ENCODE assay signal across 11 mouse cellular contexts in genomic region chr14:26671870-26672615, GRCm38 (mm10). TPM values are rescaled to one million over a fixed set of nuclear protein-coding genes. Genes with fewer than 3 reads are reported as not detected.
DNase-seq lines count a peak whose midpoint lies in the region; ATAC-seq lines count a peak whose summit lies in the region.
"Not testable (repeated sequence)": the region's sequence is repeated elsewhere in the genome, so short reads cannot be mapped to it uniquely, and the experiment has no call there.
"Had no signal": no experiment of that assay in that cellular context is flagged by ENCODE, and none has a peak within 500 bp of the region (broad histone marks: within the 10 kb centered on the region; RNA-seq: fewer than 3 reads in every experiment).

No protein-coding gene starts in this region.

- WGBS in liver, embryonic 11.5 days = 55% methylated on average over 17 of the region's 17 CpGs
- 26% methylated on average over 17 of the region's 17 CpGs for WGBS in liver, embryonic 15.5 days (ENCODE audit: insufficient replicate concordance)

- not testable (repeated sequence) for ATAC-seq in liver, embryonic 11.5 days (replicated peaks; ENCODE audit: low FRiP score); liver, embryonic 15.5 days (ENCODE audit: insufficient read depth)

- H3K4me1 ChIP-seq in liver, embryonic 11.5 days (replicated peaks; ENCODE audit: control insufficient read depth, insufficient read depth, low read length) = not testable (repeated sequence)
- peaks cover 53% of the 10 kb centered on the region for H3K4me1 ChIP-seq in liver, embryonic 15.5 days (replicated peaks)
- peaks cover 46% of the 10 kb centered on the region for H3K4me1 ChIP-seq in megakaryocyte, embryonic 14.5 days

- not testable (repeated sequence) for H3K27ac ChIP-seq in liver, embryonic 11.5 days (ENCODE audit: low read depth, low read length); liver, embryonic 15.5 days (replicated peaks)

- not testable (repeated sequence) for H3K36me3 ChIP-seq in liver, embryonic 11.5 days (ENCODE audit: control insufficient read depth, insufficient read depth, low read length); liver, embryonic 15.5 days (replicated peaks); megakaryocyte, embryonic 14.5 days (replicated peaks; ENCODE audit: low read length)

- H3K9me3 ChIP-seq in liver, embryonic 11.5 days (ENCODE audit: control insufficient read depth, low read length); liver, embryonic 15.5 days (replicated peaks); megakaryocyte, embryonic 14.5 days: not testable (repeated sequence)

- H3K27me3 ChIP-seq in liver, embryonic 11.5 days (replicated peaks; ENCODE audit: control insufficient read depth, insufficient read depth, low read length); liver, embryonic 15.5 days; megakaryocyte, embryonic 14.5 days (replicated peaks): not testable (repeated sequence)

- peak; percentile 59 for DNase-seq in CD4-positive, CD25-positive, alpha-beta regulatory T cell, adult 2 months (ENCODE audit: low read depth, low spot score)
- peak; percentile 74 for DNase-seq in MEL-GATA-1-ER (ENCODE audit: extremely low read depth, low read depth)
- peak; percentile 62 for DNase-seq in heart, adult 11 months
- DNase-seq in induced T-regulatory cell, adult 2 months (ENCODE audit: low read depth) = peak; percentile 74
- not testable (repeated sequence) for DNase-seq in liver, embryonic 11.5 days (ENCODE audit: low spot score)
- DNase-seq in spleen, postnatal 36 days (ENCODE audit: low spot score in 2 of 2) = peak; percentile 11 to 16

- not testable (repeated sequence) for H3K9ac ChIP-seq in liver, embryonic 11.5 days (ENCODE audit: low read depth, low read length)
- 0 out of 2 replicates have a peak overlapping the region, but pooled peaks have one; percentile 32 for H3K9ac ChIP-seq in liver, embryonic 15.5 days

- not testable (repeated sequence) for H3K4me3 ChIP-seq in liver, embryonic 11.5 days (ENCODE audit: low read depth, low read length)
- peak overlapping the region; percentile 41 for H3K4me3 ChIP-seq in liver, embryonic 15.5 days (replicated peaks)
- H3K4me3 ChIP-seq in megakaryocyte, embryonic 14.5 days (replicated peaks) = peak overlapping the region; percentile 70

- peak overlapping the region; percentile 51 for H3K4me2 ChIP-seq in liver, embryonic 11.5 days
- peak overlapping the region; percentile 95 for H3K4me2 ChIP-seq in liver, embryonic 15.5 days

RNA-seq across cellular contexts. Expression of gene Pde12, which starts 2.4 kb away (rescaled TPM):
- 15.1 and 16.7 TPM in 2 replicates for polyA plus RNA-seq in liver, embryonic 11.5 days (2014; fragmentation: Nextera tagmentation; extraction: Ambion mirVana)
- 6.0 and 6.2 TPM in 2 replicates for polyA plus RNA-seq in liver, embryonic 15.5 days (2015; fragmentation: Nextera tagmentation; extraction: Ambion mirVana)
- polyA plus RNA-seq in megakaryocyte, embryonic 14.5 days (2012; ENCODE audit: insufficient read depth, low replicate concordance) = 4.6 and 5.2 TPM in 2 replicates

RNA-seq across cellular contexts. Expression of gene Dnah12, which starts 21.0 kb away (rescaled TPM):
- 0.07 and 0.09 TPM in 2 replicates for polyA plus RNA-seq in liver, embryonic 11.5 days (2014; fragmentation: Nextera tagmentation; extraction: Ambion mirVana)
- 0.02 TPM in 2 replicates for polyA plus RNA-seq in liver, embryonic 15.5 days (2015; fragmentation: Nextera tagmentation; extraction: Ambion mirVana)
- polyA plus RNA-seq in megakaryocyte, embryonic 14.5 days (2012; ENCODE audit: insufficient read depth, low replicate concordance) = not detected in 2 replicates
- polyA plus RNA-seq: embryonic facial prominence, embryonic 11.5 days; heart, postnatal 0 days; hindbrain, embryonic 11.5 days had no signal

RNA-seq across cellular contexts. Expression of gene Arf4, which starts 34.2 kb away (rescaled TPM):
- polyA plus RNA-seq in liver, embryonic 11.5 days (2014; fragmentation: Nextera tagmentation; extraction: Ambion mirVana) = 347 and 363 TPM in 2 replicates
- polyA plus RNA-seq in liver, embryonic 15.5 days (2015; fragmentation: Nextera tagmentation; extraction: Ambion mirVana) = 154 and 158 TPM in 2 replicates
- 135 and 173 TPM in 2 replicates for polyA plus RNA-seq in megakaryocyte, embryonic 14.5 days (2012; ENCODE audit: insufficient read depth, low replicate concordance)
